Mouse (Mus musculus): ENCODE data around the gene Gm42791. TPM values are rescaled to one million over a fixed set of nuclear protein-coding genes. Genes with fewer than 3 reads are reported as not detected.
A peak's percentile ranks its signal among the peaks of the same experiment; 100 is the strongest.

Gm42791 gene
- polyA plus RNA-seq, 1 experiment from 2014 or later: 2.2 TPM

GRCm38 (mm10) chr5:148885821-148886609 is 108.9 kb downstream of the Gm42791 start:
- Histone ChIP-seq H3K27me3 (ENCODE audit: control insufficient read depth, insufficient read depth, low read length) (no peaks in the 10 kb centered on the region), H3K27ac (ENCODE audit: low read length) (no peak overlapping the region), H3K9ac (ENCODE audit: low read length) (peak overlapping the region; percentile 60; the same call in 1 of the 2 replicates), H3K36me3 (ENCODE audit: control insufficient read depth, insufficient read depth, low read length) (peaks cover 6% of the 10 kb centered on the region; the same call in 1 of the 2 replicates), H3K4me1 (ENCODE audit: control insufficient read depth, insufficient read depth, low read length) (no peaks in the 10 kb centered on the region), H3K4me3 (replicated peaks; ENCODE audit: low read length) (peak overlapping the region; percentile 27), H3K9me3 (replicated peaks; ENCODE audit: control insufficient read depth, low read length) (no peaks in the 10 kb centered on the region), H3K4me2 (ENCODE audit: low read depth, low read length) (peak overlapping the region; percentile 46)
- WGBS: 32% methylated on average over 22 of the region's 22 CpGs
- peak; percentile 94 for ATAC-seq (ENCODE audit: insufficient read depth, low FRiP score)

GRCm38 (mm10) chr5:148883671-148884070 is 111.3 kb downstream of the Gm42791 start:
- WGBS: 87% methylated on average over 8 of the region's 8 CpGs
- Histone ChIP-seq H3K9ac (ENCODE audit: low read length) (no peak overlapping the region), H3K4me2 (ENCODE audit: low read depth, low read length) (no peak overlapping the region), H3K4me3 (replicated peaks; ENCODE audit: low read length) (no peak overlapping the region), H3K36me3 (ENCODE audit: control insufficient read depth, insufficient read depth, low read length) (peaks cover 10% of the 10 kb centered on the region), H3K27ac (ENCODE audit: low read length) (no peak overlapping the region), H3K4me1 (ENCODE audit: control insufficient read depth, insufficient read depth, low read length) (no peaks in the 10 kb centered on the region), H3K9me3 (replicated peaks; ENCODE audit: control insufficient read depth, low read length) (no peaks in the 10 kb centered on the region), H3K27me3 (ENCODE audit: control insufficient read depth, insufficient read depth, low read length) (no peaks in the 10 kb centered on the region)
- no peak for ATAC-seq (ENCODE audit: insufficient read depth, low FRiP score)

DNA sequence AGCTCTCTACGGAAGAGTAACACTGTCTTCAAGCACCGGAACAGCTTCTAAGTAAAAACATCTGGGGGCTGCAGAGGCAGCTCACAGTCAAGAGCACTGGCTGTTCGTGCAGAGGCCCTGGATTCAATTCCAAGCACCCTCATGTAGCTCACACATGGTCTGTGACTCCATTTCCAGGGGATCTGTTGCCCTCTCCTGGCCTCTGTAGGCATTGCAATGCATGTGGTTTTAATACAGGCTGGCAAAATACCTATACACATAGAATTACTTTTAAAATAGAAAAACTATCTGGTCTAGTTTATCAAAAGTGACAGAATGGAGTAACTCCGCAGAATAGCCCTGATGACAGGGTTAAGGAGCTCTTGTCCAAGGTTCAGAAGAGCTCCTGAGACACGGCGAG is 115.7 kb downstream of the Gm42791 start:
- WGBS: 86% methylated on average over 6 of the region's 6 CpGs
- H3K27me3 ChIP-seq (ENCODE audit: control insufficient read depth, insufficient read depth, low read length): no peaks in the 10 kb centered on the region
- H3K4me3 ChIP-seq (replicated peaks; ENCODE audit: low read length): no peak overlapping the region
- no peaks in the 10 kb centered on the region for H3K4me1 ChIP-seq (ENCODE audit: control insufficient read depth, insufficient read depth, low read length)
- ATAC-seq (ENCODE audit: insufficient read depth, low FRiP score): no peak
- H3K27ac ChIP-seq (ENCODE audit: low read length): no peak overlapping the region
- no peak overlapping the region for H3K9ac ChIP-seq (ENCODE audit: low read length)
- no peaks in the 10 kb centered on the region for H3K9me3 ChIP-seq (replicated peaks; ENCODE audit: control insufficient read depth, low read length)
- peaks cover 15% of the 10 kb centered on the region for H3K36me3 ChIP-seq (ENCODE audit: control insufficient read depth, insufficient read depth, low read length)
- no peak overlapping the region for H3K4me2 ChIP-seq (ENCODE audit: low read depth, low read length)

GRCm38 (mm10) chr5:148873116-148873515 is 121.8 kb downstream of the Gm42791 start:
- 67% methylated on average over 8 of the region's 8 CpGs for WGBS
- H3K9ac ChIP-seq (ENCODE audit: low read length): no peak overlapping the region
- ATAC-seq (ENCODE audit: insufficient read depth, low FRiP score): no peak

GRCm38 (mm10) chr5:148869583-148869982 is 125.4 kb downstream of the Gm42791 start:
- Histone ChIP-seq H3K4me3 (replicated peaks; ENCODE audit: low read length) (no peak overlapping the region), H3K27ac (ENCODE audit: low read length) (no peak overlapping the region), H3K4me2 (ENCODE audit: low read depth, low read length) (no peak overlapping the region), H3K36me3 (ENCODE audit: control insufficient read depth, insufficient read depth, low read length) (no peaks in the 10 kb centered on the region), H3K9me3 (replicated peaks; ENCODE audit: control insufficient read depth, low read length) (no peaks in the 10 kb centered on the region), H3K27me3 (ENCODE audit: control insufficient read depth, insufficient read depth, low read length) (no peaks in the 10 kb centered on the region), H3K4me1 (ENCODE audit: control insufficient read depth, insufficient read depth, low read length) (0 out of 2 replicates have a peak, but pooled peaks cover 7% of the 10 kb centered on the region), H3K9ac (ENCODE audit: low read length) (no peak overlapping the region)
- ATAC-seq (ENCODE audit: insufficient read depth, low FRiP score): peak; percentile 75; the same call in 1 of the 2 replicates
- WGBS: 31% methylated on average over 3 of the region's 3 CpGs

More at GRCm38 (mm10) chr5:148873116-148873515, 121.8 kb downstream of the Gm42791 start:
- H3K27me3 ChIP-seq (ENCODE audit: control insufficient read depth, insufficient read depth, low read length): no peaks in the 10 kb centered on the region
- peaks cover 5% of the 10 kb centered on the region; the same call in 1 of the 2 replicates for H3K36me3 ChIP-seq (ENCODE audit: control insufficient read depth, insufficient read depth, low read length)
- no peak overlapping the region for H3K4me2 ChIP-seq (ENCODE audit: low read depth, low read length)
- H3K27ac ChIP-seq (ENCODE audit: low read length): no peak overlapping the region
- H3K4me3 ChIP-seq (replicated peaks; ENCODE audit: low read length): no peak overlapping the region
- no peaks in the 10 kb centered on the region for H3K9me3 ChIP-seq (replicated peaks; ENCODE audit: control insufficient read depth, low read length)
- no peaks in the 10 kb centered on the region for H3K4me1 ChIP-seq (ENCODE audit: control insufficient read depth, insufficient read depth, low read length)

DNA sequence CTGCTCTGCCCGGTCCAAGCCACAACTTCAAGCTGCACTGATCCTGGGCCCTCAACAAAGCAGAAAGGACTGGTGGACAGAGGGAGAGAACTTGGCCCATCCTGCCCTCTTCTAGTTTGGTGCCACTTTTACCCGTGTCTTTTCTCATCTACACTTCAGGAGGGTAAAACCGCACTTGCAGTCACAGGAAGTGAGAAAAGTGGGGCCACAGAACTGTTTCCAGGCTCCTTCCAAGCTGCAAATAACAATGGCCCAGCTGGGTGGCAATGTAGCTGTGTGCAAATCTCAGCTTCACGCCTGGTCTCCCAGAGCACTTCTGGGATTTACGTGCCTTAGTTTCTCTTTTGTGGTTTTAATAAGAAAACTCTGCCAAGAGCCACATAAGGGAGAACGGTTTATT is 127.2 kb downstream of the Gm42791 start:
- 0 out of 2 replicates have a peak, but pooled peaks cover 7% of the 10 kb centered on the region for H3K4me1 ChIP-seq (ENCODE audit: control insufficient read depth, insufficient read depth, low read length)
- ATAC-seq (ENCODE audit: insufficient read depth, low FRiP score): no peak
- H3K36me3 ChIP-seq (ENCODE audit: control insufficient read depth, insufficient read depth, low read length): no peaks in the 10 kb centered on the region
- H3K4me2 ChIP-seq (ENCODE audit: low read depth, low read length): no peak overlapping the region
- no peak overlapping the region for H3K4me3 ChIP-seq (replicated peaks; ENCODE audit: low read length)
- no peaks in the 10 kb centered on the region for H3K27me3 ChIP-seq (ENCODE audit: control insufficient read depth, insufficient read depth, low read length)
- no peak overlapping the region for H3K9ac ChIP-seq (ENCODE audit: low read length)
- WGBS: 83% methylated on average over 6 of the region's 6 CpGs
- no peak overlapping the region for H3K27ac ChIP-seq (ENCODE audit: low read length)
- H3K9me3 ChIP-seq (replicated peaks; ENCODE audit: control insufficient read depth, low read length): no peaks in the 10 kb centered on the region

- Histone ChIP-seq H3K9ac (ENCODE audit: low read length) (no peak overlapping the region), H3K36me3 (ENCODE audit: control insufficient read depth, insufficient read depth, low read length) (no peaks in the 10 kb centered on the region), H3K9me3 (replicated peaks; ENCODE audit: control insufficient read depth, low read length) (no peaks in the 10 kb centered on the region), H3K27me3 (ENCODE audit: control insufficient read depth, insufficient read depth, low read length) (no peaks in the 10 kb centered on the region), H3K27ac (ENCODE audit: low read length) (no peak overlapping the region), H3K4me2 (ENCODE audit: low read depth, low read length) (no peak overlapping the region), H3K4me3 (replicated peaks; ENCODE audit: low read length) (no peak overlapping the region), H3K4me1 (ENCODE audit: control insufficient read depth, insufficient read depth, low read length) (0 out of 2 replicates have a peak, but pooled peaks cover 7% of the 10 kb centered on the region)
- 52% methylated on average over 7 of the region's 7 CpGs for whole genome bisulfite sequencing
- ATAC-seq (ENCODE audit: insufficient read depth, low FRiP score): no peak
These were observed 127.8 kb downstream of the Gm42791 start for GRCm38 (mm10) chr5:148867171-148867570.

DNA sequence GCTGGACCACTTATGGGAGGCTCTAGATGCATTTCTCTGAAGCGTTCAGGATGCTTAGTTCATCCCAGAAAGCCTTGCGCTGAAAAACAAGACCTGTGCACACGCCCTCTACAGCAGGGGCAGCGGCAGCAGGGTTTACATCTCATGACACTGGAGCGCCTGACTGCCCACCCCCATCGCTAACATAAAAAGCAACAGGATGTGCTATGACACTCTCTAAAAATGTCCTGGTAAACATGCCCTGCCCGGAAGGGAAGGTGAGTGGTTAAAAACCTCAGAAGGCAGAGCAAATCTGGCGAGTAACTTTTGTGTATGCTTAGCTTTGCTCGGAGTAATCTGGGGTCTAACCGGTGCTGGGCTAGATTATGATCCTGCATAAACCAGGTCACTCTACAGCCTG is 128.4 kb downstream of the Gm42791 start:
- H3K27me3 ChIP-seq (ENCODE audit: control insufficient read depth, insufficient read depth, low read length): no peaks in the 10 kb centered on the region
- no peak overlapping the region for H3K9ac ChIP-seq (ENCODE audit: low read length)
- H3K36me3 ChIP-seq (ENCODE audit: control insufficient read depth, insufficient read depth, low read length): no peaks in the 10 kb centered on the region
- 0 out of 2 replicates have a peak, but pooled peaks cover 7% of the 10 kb centered on the region for H3K4me1 ChIP-seq (ENCODE audit: control insufficient read depth, insufficient read depth, low read length)
- no peak overlapping the region for H3K4me3 ChIP-seq (replicated peaks; ENCODE audit: low read length)
- no peak overlapping the region for H3K4me2 ChIP-seq (ENCODE audit: low read depth, low read length)
- 42% methylated on average over 10 of the region's 10 CpGs for WGBS
- no peak for ATAC-seq (ENCODE audit: insufficient read depth, low FRiP score)
- no peak overlapping the region for H3K27ac ChIP-seq (ENCODE audit: low read length)
- H3K9me3 ChIP-seq (replicated peaks; ENCODE audit: control insufficient read depth, low read length): no peaks in the 10 kb centered on the region

- H3K9me3 ChIP-seq (replicated peaks; ENCODE audit: control insufficient read depth, low read length): no peaks in the 10 kb centered on the region
- no peak overlapping the region for H3K4me2 ChIP-seq (ENCODE audit: low read depth, low read length)
- WGBS: 75% methylated on average over 6 of the region's 6 CpGs
- no peak overlapping the region for H3K4me3 ChIP-seq (replicated peaks; ENCODE audit: low read length)
- 0 out of 2 replicates have a peak, but pooled peaks cover 7% of the 10 kb centered on the region for H3K4me1 ChIP-seq (ENCODE audit: control insufficient read depth, insufficient read depth, low read length)
- no peak for ATAC-seq (ENCODE audit: insufficient read depth, low FRiP score)
- H3K27me3 ChIP-seq (ENCODE audit: control insufficient read depth, insufficient read depth, low read length): no peaks in the 10 kb centered on the region
- H3K9ac ChIP-seq (ENCODE audit: low read length): no peak overlapping the region
- no peaks in the 10 kb centered on the region for H3K36me3 ChIP-seq (ENCODE audit: control insufficient read depth, insufficient read depth, low read length)
- H3K27ac ChIP-seq (ENCODE audit: low read length): no peak overlapping the region
These were observed 131.5 kb downstream of the Gm42791 start for GRCm38 (mm10) chr5:148863409-148863808.

Measured in stomach, embryonic 16.5 days (tissue).